Mouse (Mus musculus) G1E-ER4 (cell line): ENCODE data around the gene Senp2. TPM values are rescaled to one million over a fixed set of nuclear protein-coding genes. Genes with fewer than 3 reads are reported as not detected.

Experiments
- GATA1 ChIP-seq: IDR thresholded peaks from one replicate; pipeline ENCODE4 v1.8.0; 2012; ENCODE audit warnings: low read length, inconsistent platforms
- polyA plus RNA-seq: library from polyadenylated mRNA; stranded (reverse); fragments of >175 nt; gene quantifications from 2 replicates; pipeline ENCODE4 v1.2.3, GENCODE M21; 2012

Senp2 gene
- polyA plus RNA-seq, 1 experiment, result 22.6 TPM

DNA sequence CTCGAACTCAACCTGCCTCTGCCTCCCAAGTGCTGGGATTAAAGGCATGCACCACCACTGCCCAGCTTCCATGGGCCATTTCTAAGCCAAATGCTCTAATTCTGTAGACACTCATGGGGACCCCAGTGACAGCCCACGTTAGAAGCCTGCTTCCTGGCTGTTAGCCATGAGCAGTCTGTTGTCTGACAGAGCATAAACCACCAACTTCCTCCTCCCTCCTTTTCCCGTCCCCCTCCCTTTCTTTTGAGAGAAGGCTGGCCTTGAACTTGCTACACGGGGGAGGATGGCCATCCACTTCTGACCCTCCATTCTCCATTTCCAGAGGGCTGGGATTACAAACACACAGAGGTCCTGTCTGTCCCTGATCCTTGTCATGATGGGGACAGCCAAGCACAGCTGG, 53.0 kb downstream of the Senp2 start:
- TF ChIP-seq GATA1, result no peak

DNA sequence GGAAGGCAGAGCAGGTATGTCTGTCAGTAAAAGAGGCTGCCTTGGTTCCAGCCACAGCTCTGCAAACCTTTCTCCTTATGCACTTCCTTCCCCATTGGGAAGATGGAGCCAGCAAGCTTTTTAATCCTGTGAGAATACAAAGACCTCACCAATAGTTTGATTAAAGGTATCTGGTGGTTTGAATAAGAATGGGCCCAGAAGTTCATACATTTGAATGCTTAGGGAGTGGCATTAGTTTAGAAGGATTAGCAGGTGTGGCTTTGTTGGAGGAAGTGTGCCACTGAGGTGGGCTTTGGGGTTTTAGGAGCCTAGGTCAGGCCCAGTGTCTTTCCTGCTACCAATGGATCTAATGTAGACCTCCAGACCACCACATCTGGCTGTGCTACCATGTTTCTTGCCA, 56.3 kb downstream of the Senp2 start:
- TF ChIP-seq GATA1, result no peak

DNA sequence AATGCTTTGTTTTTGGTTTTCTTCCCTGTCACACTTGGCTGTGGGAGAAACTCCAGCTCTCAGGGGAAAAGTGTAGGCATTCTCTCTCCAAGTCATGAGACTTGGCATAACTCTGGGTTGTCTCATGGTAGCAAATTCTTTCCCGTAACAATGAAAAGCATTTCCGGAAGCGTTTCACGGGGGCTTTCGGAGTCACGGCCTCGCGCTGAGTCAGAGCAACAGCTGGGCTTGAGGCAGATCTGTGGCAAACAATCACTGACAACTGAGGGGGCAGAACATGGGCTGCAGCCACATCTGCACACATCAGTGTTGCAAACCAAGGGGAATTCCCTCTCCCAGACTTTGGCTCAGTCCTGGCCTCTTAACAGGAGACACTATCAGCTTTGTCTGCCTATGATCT, 58.1 kb downstream of the Senp2 start:
- no peak for TF ChIP-seq GATA1

DNA sequence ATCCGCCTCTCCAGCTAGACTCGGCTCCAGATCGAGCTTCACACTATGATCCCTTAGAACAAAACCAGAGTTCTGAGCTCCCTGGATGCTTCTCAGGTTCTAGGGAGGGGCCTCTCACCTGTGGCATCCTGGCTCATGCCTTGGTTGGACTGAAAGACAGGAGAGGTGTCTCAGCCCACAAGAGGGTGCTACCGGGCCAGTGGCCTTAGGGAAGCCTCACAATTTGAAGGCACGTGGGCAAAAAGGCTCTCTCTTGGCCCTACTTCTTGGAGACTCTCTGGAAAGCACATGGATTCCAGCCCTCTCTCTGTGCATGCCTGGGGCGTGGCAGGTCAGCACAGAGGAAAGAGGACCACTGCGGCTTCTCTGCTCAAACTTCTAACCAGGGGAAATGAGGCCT, 62.1 kb downstream of the Senp2 start:
- TF ChIP-seq GATA1, result no peak

DNA sequence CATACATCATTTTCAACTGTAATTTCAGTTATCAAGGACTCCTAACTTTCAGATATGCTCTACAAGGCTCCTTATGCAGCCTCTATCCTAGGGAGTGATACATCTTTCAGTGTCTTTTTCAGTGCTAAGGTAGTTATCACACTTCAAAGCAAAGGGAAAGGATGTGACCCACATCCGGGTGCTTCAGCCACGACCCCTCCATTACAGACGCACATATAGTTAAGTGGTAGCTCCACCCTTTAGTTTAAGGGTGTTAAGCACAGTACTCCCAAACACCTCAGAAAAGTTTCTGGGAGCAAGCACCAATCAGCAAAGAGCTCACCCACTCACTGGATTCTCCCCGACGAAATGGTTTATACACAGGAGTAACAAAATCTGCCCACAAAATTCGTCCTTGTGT, 65.8 kb downstream of the Senp2 start:
- no peak for TF ChIP-seq GATA1

DNA sequence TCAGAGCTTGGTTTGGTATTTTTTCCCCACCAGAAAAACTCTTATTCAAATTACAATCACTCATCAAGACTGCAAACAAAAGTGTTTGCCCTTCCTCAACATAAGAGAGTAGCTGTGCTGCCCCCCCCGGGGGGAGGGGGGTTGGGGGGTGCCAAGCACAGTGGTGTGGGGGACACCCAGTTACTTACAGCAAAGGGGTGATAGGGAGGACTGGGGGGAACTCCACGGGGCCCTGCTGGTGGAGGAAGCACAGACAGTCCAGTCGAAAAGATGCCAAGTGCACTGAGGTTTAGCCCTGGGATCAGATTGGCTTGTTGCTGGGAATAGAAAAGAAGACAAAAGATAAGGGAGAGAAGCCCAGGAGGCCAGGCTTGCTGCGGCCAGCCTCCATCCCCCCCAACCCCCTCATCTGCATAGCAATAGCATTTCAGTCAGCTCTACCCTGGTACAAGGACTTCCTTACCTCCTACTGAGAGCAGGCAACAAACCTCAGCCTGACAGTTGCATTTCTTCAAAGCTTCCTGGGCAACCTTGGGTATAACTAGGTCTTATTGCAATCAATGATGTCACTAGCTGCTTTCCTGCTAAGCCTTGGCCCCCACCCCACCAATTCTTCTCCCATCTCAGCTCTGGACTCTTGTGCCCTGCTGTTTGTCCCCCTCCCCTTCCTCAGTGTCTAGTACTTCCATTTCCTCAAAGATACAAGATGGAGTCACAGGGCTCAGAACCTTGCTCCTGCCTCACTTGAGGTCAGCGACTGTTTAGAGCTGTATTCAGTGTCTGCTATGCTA, 66.7 kb downstream of the Senp2 start:
- TF ChIP-seq GATA1, result no peak

DNA sequence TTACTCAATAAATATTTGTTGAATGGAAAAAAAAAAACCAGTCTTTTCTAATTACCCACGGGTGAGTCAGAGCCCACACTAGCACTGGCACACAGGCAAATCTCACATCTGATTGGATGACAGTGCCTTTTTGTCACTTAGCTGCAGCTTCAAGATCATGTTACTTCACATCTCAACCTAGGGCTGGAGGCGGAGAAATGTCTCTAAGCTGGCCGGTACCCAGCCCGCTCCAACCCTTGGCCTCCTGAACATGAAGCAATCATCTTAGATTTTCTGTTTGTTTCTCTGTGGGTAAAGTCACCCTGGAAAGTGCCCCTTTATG, 67.3 kb downstream of the Senp2 start:
- no peak for TF ChIP-seq GATA1

DNA sequence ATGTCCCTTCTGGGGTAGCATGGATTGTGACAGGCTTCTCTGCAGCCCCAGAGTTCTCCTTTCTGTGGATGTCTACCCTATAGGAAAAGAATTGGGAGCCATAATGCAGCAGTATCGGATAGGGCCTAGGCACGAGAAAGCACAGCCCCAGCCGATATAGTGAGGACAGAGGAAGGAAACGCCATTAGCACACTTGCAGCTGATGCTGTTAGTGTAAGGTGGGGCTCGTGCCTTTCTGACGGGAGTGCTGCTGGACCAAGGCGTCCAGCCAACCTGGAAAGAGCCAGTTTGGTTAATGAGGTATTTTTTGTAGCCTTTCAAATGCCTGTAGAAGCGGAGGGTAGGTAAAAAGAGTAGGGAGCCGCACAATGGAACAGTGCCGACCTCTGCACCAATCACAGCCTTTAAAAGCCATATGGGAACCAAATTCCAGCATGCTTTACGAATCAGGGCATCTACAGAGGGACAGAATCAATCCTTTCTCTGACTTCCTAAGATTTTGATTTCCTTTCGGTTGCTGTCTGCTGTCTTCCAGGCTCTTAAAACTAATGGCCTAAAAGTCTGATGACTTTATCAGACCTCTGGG, 70.9 kb downstream of the Senp2 start:
- TF ChIP-seq GATA1, result no peak

DNA sequence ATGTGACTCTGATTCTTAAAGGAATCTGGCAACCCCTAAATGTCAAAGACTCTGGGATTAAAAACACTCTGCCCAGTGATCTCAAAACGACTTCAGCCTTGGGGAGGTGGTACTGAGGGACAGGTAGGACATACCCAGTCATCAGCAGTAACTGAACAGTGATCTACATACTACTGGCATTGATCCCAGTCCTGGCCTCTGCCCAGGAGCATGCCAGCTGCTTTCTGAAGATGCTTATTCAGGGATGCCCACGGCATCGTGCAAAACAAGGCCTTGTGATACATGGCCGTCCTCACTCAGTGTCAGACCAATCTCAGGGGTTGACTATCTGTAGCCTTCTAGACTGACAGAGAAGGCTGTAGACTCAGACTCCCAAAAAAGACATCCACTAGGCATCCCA, 76.1 kb downstream of the Senp2 start:
- no peak for TF ChIP-seq GATA1

DNA sequence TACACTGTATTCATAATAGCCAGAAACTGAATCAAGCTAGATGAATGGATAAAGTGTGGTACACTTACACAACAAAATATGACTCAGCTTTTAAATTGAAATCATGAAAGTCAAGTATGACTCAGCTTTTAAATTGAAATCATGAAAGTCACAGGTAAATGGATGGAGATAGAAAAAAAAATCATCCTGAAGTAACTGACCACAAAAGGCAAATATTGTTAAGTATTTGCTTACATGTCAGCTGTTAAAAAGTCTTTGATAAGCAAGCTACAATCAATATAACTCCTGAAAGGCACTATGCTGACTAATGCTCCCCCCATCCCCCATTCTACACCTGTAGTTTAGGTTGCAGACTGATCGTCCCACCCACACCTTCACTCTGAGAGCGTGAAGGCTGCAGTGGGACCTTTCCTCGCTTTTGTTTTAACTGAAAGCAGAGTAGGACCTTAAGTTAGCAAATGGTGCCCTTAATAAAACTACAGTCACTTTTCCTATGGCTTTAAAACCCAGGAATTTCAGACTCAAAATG, 82.0 kb downstream of the Senp2 start:
- no peak for TF ChIP-seq GATA1

DNA sequence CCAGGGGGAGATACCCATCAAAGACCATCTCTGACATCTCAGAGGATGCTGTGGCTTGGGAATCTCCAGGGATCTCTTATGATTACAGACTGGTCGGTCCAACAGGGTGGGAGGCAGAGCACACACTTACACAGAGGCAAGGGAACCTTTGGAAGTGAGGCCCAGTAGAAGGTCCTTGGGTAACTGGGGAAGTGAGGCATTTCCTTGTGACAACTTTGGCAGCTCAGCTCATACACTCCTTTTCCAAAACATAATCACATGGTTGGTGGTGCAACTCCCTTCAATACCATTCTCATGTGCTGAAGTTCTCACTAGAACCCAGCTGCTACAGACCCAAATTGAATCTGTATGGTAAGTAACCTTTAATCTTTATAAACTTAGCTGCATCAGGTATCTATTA, 86.5 kb downstream of the Senp2 start:
- TF ChIP-seq GATA1, result no peak

DNA sequence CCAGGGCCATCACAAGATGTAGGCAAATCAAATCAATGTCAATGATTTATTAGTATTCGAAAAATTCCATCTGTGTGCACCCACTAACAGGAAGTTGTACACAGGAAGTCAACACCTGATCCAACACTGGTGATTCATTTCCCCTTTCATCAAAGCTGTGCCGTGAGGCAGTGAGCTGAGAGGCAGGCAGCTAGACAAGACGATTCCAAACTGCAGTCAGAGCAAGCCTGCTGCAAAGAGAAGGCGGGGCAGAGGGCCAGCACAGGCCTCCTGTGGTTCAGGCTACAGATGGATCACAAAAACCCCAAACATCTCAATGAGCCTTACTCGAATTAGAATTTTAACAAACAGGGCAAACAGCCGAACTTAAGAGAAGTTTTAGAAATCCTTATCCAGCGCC, 88.4 kb downstream of the Senp2 start:
- no peak for TF ChIP-seq GATA1

Other genes with a start within 250 kb of the Senp2 start
- gene Ehhadh, start 221.7 kb upstream of the Senp2 start, polyA plus RNA-seq, result not detected in 2 replicates
- gene Map3k13, start 215.1 kb upstream of the Senp2 start, polyA plus RNA-seq, result 0.03 and 0.05 TPM in 2 replicates
- gene Tmem41a, start 61.9 kb upstream of the Senp2 start, polyA plus RNA-seq, result 2.2 and 2.6 TPM in 2 replicates
- 0.08 TPM in 1 of 2 replicates, not detected in the other for gene Liph, start 13.8 kb upstream of the Senp2 start, polyA plus RNA-seq
- gene Igf2bp2, start 153.8 kb downstream of the Senp2 start, polyA plus RNA-seq, result 0.10 TPM in 1 of 2 replicates, not detected in the other